8 mouse cellular contexts compared by ENCODE assay signal in the genomic region with DNA sequence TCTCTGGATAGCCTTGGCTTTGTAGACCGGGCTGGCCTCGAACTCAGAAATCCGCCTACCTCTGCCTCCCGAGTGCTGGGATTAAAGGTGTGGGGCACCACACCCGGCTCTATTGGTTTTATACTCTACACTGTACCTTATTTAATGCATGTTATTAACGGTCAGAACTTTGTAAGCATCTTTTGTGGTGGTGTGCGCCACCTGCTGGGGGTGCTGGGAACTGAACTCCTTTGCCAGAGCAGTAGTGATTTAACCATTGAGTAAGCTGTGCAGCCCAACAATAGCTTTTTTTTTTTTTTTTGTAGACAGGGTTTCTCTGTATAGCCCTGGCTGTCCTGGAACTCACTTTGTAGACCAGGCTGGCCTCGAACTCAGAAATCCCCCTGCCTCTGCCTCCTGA. TPM values are rescaled to one million over a fixed set of nuclear protein-coding genes. Genes with fewer than 3 reads are reported as not detected.
A peak's percentile ranks its signal among the peaks of the same experiment; 100 is the strongest.
DNase-seq lines count a peak whose midpoint lies in the region; ATAC-seq and TF ChIP-seq lines count a peak whose summit lies in the region.
"Not testable (repeated sequence)": the region's sequence is repeated elsewhere in the genome, so short reads cannot be mapped to it uniquely, and the experiment has no call there.

No protein-coding gene starts in this region.

- WGBS in liver, embryonic 14.5 days (ENCODE audit: insufficient replicate concordance), result 27% methylated on average over 8 of the region's 8 CpGs

- TF ChIP-seq POLR2A in brain, embryonic 14.5 days (IDR thresholded peaks at IDR 0.05; ENCODE audit: borderline replicate concordance, extremely low read depth, insufficient read depth, insufficient read length, poor library complexity, severe bottlenecking); embryonic fibroblast, embryonic 13.5 days (IDR thresholded peaks at IDR 0.05; ENCODE audit: low read depth, low read length); testis, adult 2 months (IDR thresholded peaks at IDR 0.05; ENCODE audit: control insufficient read depth, low read depth, low read length): not testable (repeated sequence)

- H3K4me1 ChIP-seq in embryonic fibroblast, embryonic 13.5 days (ENCODE audit: control insufficient read depth, insufficient read depth, low read length); liver, embryonic 14.5 days (replicated peaks; ENCODE audit: control insufficient read depth in 2 of 2, insufficient read depth in 2 of 2, low read length in 1 of 2); testis, adult 2 months (ENCODE audit: control insufficient read depth, insufficient read depth, low read length): not testable (repeated sequence)

- not testable (repeated sequence) for H3K27ac ChIP-seq in embryonic fibroblast, embryonic 13.5 days (ENCODE audit: insufficient read depth, low read length); liver, embryonic 14.5 days; testis, adult 2 months (ENCODE audit: control insufficient read depth, insufficient read depth, low read depth, low read length)

- H3K27me3 ChIP-seq in liver, embryonic 14.5 days (ENCODE audit: control insufficient read depth, insufficient read depth, low read length); testis, adult 2 months (ENCODE audit: control insufficient read depth, insufficient read depth, low read length): not testable (repeated sequence)

- peak; percentile 82 for TF ChIP-seq CTCF in brain, embryonic 14.5 days (IDR thresholded peaks at IDR 0.05; ENCODE audit: borderline replicate concordance, extremely low read depth, insufficient read depth, insufficient read length)
- TF ChIP-seq CTCF in embryonic fibroblast, embryonic 13.5 days (IDR thresholded peaks at IDR 0.05; ENCODE audit: borderline replicate concordance, insufficient read depth, low read length), result peak; percentile 61; the same call in 1 of the 2 replicates
- peak; percentile 89 for TF ChIP-seq CTCF in liver, embryonic 14.5 days (IDR thresholded peaks at IDR 0.05; ENCODE audit: low read depth)
- TF ChIP-seq CTCF in testis, adult 2 months (IDR thresholded peaks at IDR 0.05; ENCODE audit: control insufficient read depth, insufficient read depth, insufficient replicate concordance, low read depth, low read length), result peak; percentile 71; the same call in 1 of the 2 replicates

- peak; percentile 76 to 80 for DNase-seq in CD8-positive naive resting alpha-beta T cell, adult 2 months (ENCODE audit: low read depth in 2 of 2, low spot score in 2 of 2)
- peak; percentile 79 for DNase-seq in brain, embryonic 14.5 days (ENCODE audit: low read depth)
- DNase-seq in heart, adult 8-10 months (ENCODE audit: low spot score), result peak; percentile 78
- DNase-seq in kidney, postnatal 36 days, result peak; percentile 70 to 91
- DNase-seq in liver, embryonic 14.5 days (ENCODE audit: low read depth in 3 of 3, low spot score in 3 of 3), result peak; percentile 48 to 65 (median 50)

- H3K4me3 ChIP-seq in embryonic fibroblast, embryonic 13.5 days (ENCODE audit: insufficient read depth, low read length); liver, embryonic 14.5 days (ENCODE audit: insufficient read depth in 1 of 2, low read depth in 2 of 2, low read length in 2 of 2); testis, adult 2 months (ENCODE audit: control insufficient read depth, low read depth, low read length): not testable (repeated sequence)

- H3K9ac ChIP-seq in liver, embryonic 14.5 days (replicated peaks), result not testable (repeated sequence)

- H3K4me2 ChIP-seq in liver, embryonic 14.5 days (ENCODE audit: low read depth), result not testable (repeated sequence)

- ATAC-seq in liver, embryonic 14.5 days (ENCODE audit: insufficient read depth), result peak; percentile 28; the same call in 1 of the 2 replicates
- peak; percentile 74; the same call in 1 of the 2 replicates for ATAC-seq in neutrophil, adult 5-6 weeks (ENCODE audit: extremely low read depth, insufficient number of reproducible peaks, low FRiP score, poor library complexity, severe bottlenecking)

- TF ChIP-seq EP300 in liver, embryonic 14.5 days (IDR thresholded peaks at IDR 0.05; ENCODE audit: low read depth), result not testable (repeated sequence)

- peaks cover 31% of the 10 kb centered on the region for H3K36me3 ChIP-seq in liver, embryonic 14.5 days (replicated peaks; ENCODE audit: control insufficient read depth, insufficient read depth, low read depth)
- not testable (repeated sequence) for H3K36me3 ChIP-seq in testis, adult 2 months (ENCODE audit: control insufficient read depth, insufficient read depth, low read length)

- not testable (repeated sequence) for H3K9me3 ChIP-seq in liver, embryonic 14.5 days (ENCODE audit: control insufficient read depth, low read length)

RNA-seq across cellular contexts. Expression of a gene that starts 5.7 kb away (rescaled TPM):
- 46.6 and 52.7 TPM in 2 replicates for polyA plus RNA-seq in brain, embryonic 14.5 days (2012; rRNA removed)
- polyA plus RNA-seq in embryonic fibroblast, embryonic 13.5 days (2011; ENCODE audit: insufficient read length, low read depth, missing spikeins), result 46.6 and 52.8 TPM in 2 replicates
- 10 to 100 TPM; 17.7 to 24.8 (median 20.2) TPM for total RNA-seq in heart, adult 8-10 months (2022)
- polyA plus RNA-seq in liver, embryonic 14.5 days (2012; rRNA removed), result 9.8 and 19.3 TPM in 2 replicates
- 17.4 and 19.2 TPM in 2 replicates for polyA plus RNA-seq in liver, embryonic 14.5 days (2014; fragmentation: Nextera tagmentation; extraction: Ambion mirVana)
- 206 and 230 TPM in 2 replicates for total RNA-seq in neutrophil, adult 5-6 weeks (2017)
- 25.3 and 27.7 TPM in 2 replicates for polyA plus RNA-seq in testis, adult 2 months (2012; rRNA removed)

RNA-seq across cellular contexts. Expression of a gene that starts 17.7 kb away (rescaled TPM):
- 74.6 and 80.9 TPM in 2 replicates for polyA plus RNA-seq in brain, embryonic 14.5 days (2012; rRNA removed)
- 47.1 and 50.0 TPM in 2 replicates for polyA plus RNA-seq in embryonic fibroblast, embryonic 13.5 days (2011; ENCODE audit: insufficient read length, low read depth, missing spikeins)
- 10 to 100 TPM; 10.1 to 12.8 (median 11.7) TPM for total RNA-seq in heart, adult 8-10 months (2022)
- polyA plus RNA-seq in liver, embryonic 14.5 days (2012; rRNA removed), result 7.4 and 12.4 TPM in 2 replicates
- polyA plus RNA-seq in liver, embryonic 14.5 days (2014; fragmentation: Nextera tagmentation; extraction: Ambion mirVana), result 13.4 and 13.5 TPM in 2 replicates
- total RNA-seq in neutrophil, adult 5-6 weeks (2017), result 29.3 and 53.3 TPM in 2 replicates
- polyA plus RNA-seq in testis, adult 2 months (2012; rRNA removed), result 24.8 and 26.8 TPM in 2 replicates

RNA-seq across cellular contexts. Expression of a gene that starts 40.8 kb away (rescaled TPM):
- polyA plus RNA-seq in brain, embryonic 14.5 days (2012; rRNA removed), result 47.2 and 57.5 TPM in 2 replicates
- polyA plus RNA-seq in embryonic fibroblast, embryonic 13.5 days (2011; ENCODE audit: insufficient read length, low read depth, missing spikeins), result 16.4 and 18.7 TPM in 2 replicates
- total RNA-seq in heart, adult 8-10 months (2022), result 1 to 10 TPM; 8.0 to 9.1 (median 8.8) TPM
- 5.5 and 5.8 TPM in 2 replicates for polyA plus RNA-seq in liver, embryonic 14.5 days (2012; rRNA removed)
- 1.8 and 1.9 TPM in 2 replicates for polyA plus RNA-seq in liver, embryonic 14.5 days (2014; fragmentation: Nextera tagmentation; extraction: Ambion mirVana)
- 14.7 and 19.1 TPM in 2 replicates for total RNA-seq in neutrophil, adult 5-6 weeks (2017)
- 13.0 and 15.6 TPM in 2 replicates for polyA plus RNA-seq in testis, adult 2 months (2012; rRNA removed)

RNA-seq across cellular contexts. Expression of a gene that starts 52.4 kb away (rescaled TPM):
- polyA plus RNA-seq in brain, embryonic 14.5 days (2012; rRNA removed), result 93.4 and 93.8 TPM in 2 replicates
- polyA plus RNA-seq in embryonic fibroblast, embryonic 13.5 days (2011; ENCODE audit: insufficient read length, low read depth, missing spikeins), result 91.3 and 96.3 TPM in 2 replicates
- 10 to 100 TPM; 37.8 to 39.8 (median 39.2) TPM for total RNA-seq in heart, adult 8-10 months (2022)
- polyA plus RNA-seq in liver, embryonic 14.5 days (2012; rRNA removed), result 14.7 and 17.4 TPM in 2 replicates
- polyA plus RNA-seq in liver, embryonic 14.5 days (2014; fragmentation: Nextera tagmentation; extraction: Ambion mirVana), result 8.4 and 9.7 TPM in 2 replicates
- total RNA-seq in neutrophil, adult 5-6 weeks (2017), result 42.8 and 43.5 TPM in 2 replicates
- polyA plus RNA-seq in testis, adult 2 months (2012; rRNA removed), result 6.1 and 7.6 TPM in 2 replicates
